In genomic region chr16:26519596-26519995, GRCm38 (mm10) we compare ENCODE assay signal across 10 mouse cellular contexts. TPM values are rescaled to one million over a fixed set of nuclear protein-coding genes. Genes with fewer than 3 reads are reported as not detected.
DNase-seq lines count a peak whose midpoint lies in the region; ATAC-seq lines count a peak whose summit lies in the region.
"Had no signal": no experiment of that assay in that cellular context is flagged by ENCODE, and none has a peak within 500 bp of the region (broad histone marks: within the 10 kb centered on the region; RNA-seq: fewer than 3 reads in every experiment).

No protein-coding gene starts in this region.

- no peak for ATAC-seq in forebrain, embryonic 13.5 days
- no peak for ATAC-seq in erythroid progenitor cell, adult 5-6 weeks (replicated peaks; ENCODE audit: low FRiP score, poor library complexity, severe bottlenecking)

- no peak overlapping the region for H3K4me3 ChIP-seq in forebrain, embryonic 13.5 days

- intact Hi-C loops in heart, postnatal 10 days (cut with DNase I) = loop anchor here (2.0 kb wide), 1 partner anchor 285 kb away; no protein-coding TSS in a partner anchor

- peak; percentile 10 to 55 for DNase-seq in heart, postnatal 10 days
- no peak for DNase-seq in heart, adult 9 months (ENCODE audit: low spot score in 2 of 2)
- peak; percentile 42 to 56 for DNase-seq in right cerebral cortex, adult 2 months (ENCODE audit: low spot score in 2 of 2)
- no peak for DNase-seq in right cerebral cortex, postnatal 36 days (ENCODE audit: low spot score in 2 of 2)
- DNase-seq in embryo, embryonic 11 days = peak; percentile 34
- DNase-seq in mesoderm, embryonic 11.5 days (ENCODE audit: low read depth, low spot score) = peak; percentile 28

- no peaks in the 10 kb centered on the region for H3K4me1 ChIP-seq in forebrain, embryonic 13.5 days

- no peak overlapping the region for H3K9ac ChIP-seq in forebrain, embryonic 13.5 days

- no peak overlapping the region for H3K4me2 ChIP-seq in forebrain, embryonic 13.5 days

- no peaks in the 10 kb centered on the region for H3K9me3 ChIP-seq in forebrain, embryonic 13.5 days (replicated peaks)

- no peaks in the 10 kb centered on the region for H3K36me3 ChIP-seq in forebrain, embryonic 13.5 days (ENCODE audit: poor library complexity, severe bottlenecking)

- WGBS in forebrain, embryonic 13.5 days = 57% methylated on average over 2 of the region's 2 CpGs

- H3K27me3 ChIP-seq in forebrain, embryonic 13.5 days = no peaks in the 10 kb centered on the region

- no peak overlapping the region for H3K27ac ChIP-seq in forebrain, embryonic 13.5 days

RNA-seq across cellular contexts. Expression of gene Tmem207, which starts 7.0 kb away (rescaled TPM):
- not detected for total RNA-seq in heart, postnatal 10 days (2021)
- not detected in 2 replicates for polyA plus RNA-seq in forebrain, embryonic 13.5 days (2015; fragmentation: Nextera tagmentation; extraction: Ambion mirVana)
- not detected in 2 replicates for total RNA-seq in erythroid progenitor cell, adult 5-6 weeks (2015; ENCODE audit: low replicate concordance)
- total RNA-seq in erythroid progenitor cell, adult 5-6 weeks (2017; ENCODE audit: low replicate concordance) = not detected in 2 replicates
- total RNA-seq: hematopoietic stem cell, adult 5-6 weeks had no signal
- polyA plus RNA-seq: testis, adult 2 months had no signal

RNA-seq across cellular contexts. Expression of gene Cldn16, which starts 56.7 kb away (rescaled TPM):
- total RNA-seq in heart, postnatal 10 days (2021) = not detected
- polyA plus RNA-seq in forebrain, embryonic 13.5 days (2015; fragmentation: Nextera tagmentation; extraction: Ambion mirVana) = not detected in 2 replicates
- total RNA-seq in erythroid progenitor cell, adult 5-6 weeks (2015; ENCODE audit: low replicate concordance) = not detected in 2 replicates
- total RNA-seq in erythroid progenitor cell, adult 5-6 weeks (2017; ENCODE audit: low replicate concordance) = not detected in 2 replicates
- total RNA-seq: hematopoietic stem cell, adult 5-6 weeks had no signal
- polyA plus RNA-seq: testis, adult 2 months had no signal

Comparison
In these comparisons a context has a peak if more than half of its experiments do, and no peak if none do; other contexts are left out.
1. DNase-seq: peak in heart, postnatal 10 days (2 of 2), right cerebral cortex, adult 2 months (2 of 2), embryo, embryonic 11 days (single experiment) and mesoderm, embryonic 11.5 days (single experiment); none in heart, adult 9 months (0 of 2) and right cerebral cortex, postnatal 36 days (0 of 2).